Mouse (Mus musculus) spleen, adult 2 months (tissue): ENCODE data around the gene Rnft1.

Source experiments
- CTCF ChIP-seq: fragments of 200-500 bp; IDR thresholded peaks from 2 replicates; pipeline ENCODE4 v1.5.1; 2011; ENCODE audit warnings: mild to moderate bottlenecking, inconsistent platforms; ENCODE audit not compliant: insufficient read depth, insufficient read length, insufficient replicate concordance; ENCODE audit errors: extremely low read depth
- POLR2A ChIP-seq: fragments of 200-500 bp; IDR thresholded peaks from 2 replicates; pipeline ENCODE4 v1.6.1; 2011; ENCODE audit warnings: low read depth, low read length, inconsistent platforms

- TF ChIP-seq CTCF (no peak), POLR2A (no peak)
Measured at GRCm38 (mm10) chr11:86542851-86543250, 58.4 kb downstream of the Rnft1 start.
